Mouse (Mus musculus) liver, embryonic 16.5 days (tissue): Measurements from ENCODE around the gene Olfr630. TPM values are rescaled to one million over a fixed set of nuclear protein-coding genes. Genes with fewer than 3 reads are reported as not detected.
"Not testable (repeated sequence)": the region's sequence is repeated elsewhere in the genome, so short reads cannot be mapped to it uniquely, and the experiment has no call there.

Source experiments
- ATAC-seq: fragments of 200-750 bp; cut with Nextera tagmentation; 2 replicates; pipeline ENCODE4 v1.8.0; 2017; ENCODE audit warnings: low read depth, mild to moderate bottlenecking, moderate number of reproducible peaks, moderate library complexity
- H3K27ac ChIP-seq: fragments of 300-500 bp; sonication (generic); 2 replicates; pipeline ENCODE4 v1.5.1; 2014; ENCODE audit warnings: mild to moderate bottlenecking, low read length
- H3K27me3 ChIP-seq: fragments of 300-500 bp; sonication (generic); 2 replicates; pipeline ENCODE4 v1.6.1; 2014; ENCODE audit warnings: low read depth, low read length, mixed read lengths; ENCODE audit not compliant: control insufficient read depth, insufficient read depth
- H3K36me3 ChIP-seq: fragments of 300-500 bp; sonication (generic); 2 replicates; pipeline ENCODE4 v1.6.1; 2014; ENCODE audit warnings: mild to moderate bottlenecking; ENCODE audit not compliant: control insufficient read depth, insufficient read depth
- H3K4me1 ChIP-seq: fragments of 300-500 bp; sonication (generic); 2 replicates; pipeline ENCODE4 v1.6.1; 2014; ENCODE audit warnings: low read depth, low read length, mixed read lengths; ENCODE audit not compliant: control insufficient read depth
- H3K4me2 ChIP-seq: fragments of 300-500 bp; sonication (generic); 2 replicates; pipeline ENCODE4 v1.6.1; 2014; ENCODE audit warnings: low read depth, low read length, mixed read lengths
- H3K4me3 ChIP-seq: fragments of 300-500 bp; sonication (generic); 2 replicates; pipeline ENCODE4 v1.5.1; 2014; ENCODE audit warnings: low read depth, mild to moderate bottlenecking, low read length
- H3K9ac ChIP-seq: fragments of 300-500 bp; sonication (generic); 2 replicates; pipeline ENCODE4 v1.6.1; 2014; ENCODE audit warnings: low read depth, low read length
- H3K9me3 ChIP-seq: fragments of 300-500 bp; sonication (generic); replicated peaks from 2 replicates; pipeline ENCODE4 v1.6.1; 2016; ENCODE audit warnings: low read length; ENCODE audit not compliant: control insufficient read depth
- WGBS: fragments of 180-500 bp; shearing (Covaris S2); extraction: QIAGEN DNeasy Blood & Tissue Kit; methylation state at CpG from one replicate; pipeline ENCODE4 v1.1.7; 2014; ENCODE audit not compliant: insufficient replicate concordance; 5-methylcytosine and 5-hydroxymethylcytosine counted together
- polyA plus RNA-seq: library from polyadenylated mRNA; unstranded; fragments of >200 nt; fragmentation: Nextera tagmentation; extraction: Ambion mirVana; gene quantifications from 2 replicates; pipeline ENCODE4 v1.2.1, GENCODE M21; 2015

Gene Olfr630
- not detected in 2 replicates for polyA plus RNA-seq

- H3K9ac ChIP-seq: no peak within 1 kb of the TSS
- no peak within 1 kb of the TSS for H3K4me3 ChIP-seq
- no peaks in the 10 kb centered on the region for H3K27me3 ChIP-seq
- no peak within 1 kb of the TSS for H3K4me2 ChIP-seq
- H3K9me3 ChIP-seq: no peaks in the 10 kb centered on the region
- WGBS: 32% methylated on average over 2 of the region's 2 CpGs
- no peak for ATAC-seq
- no peaks in the 10 kb centered on the region for H3K4me1 ChIP-seq
- no peaks in the 10 kb centered on the region for H3K36me3 ChIP-seq
- H3K27ac ChIP-seq: no peak within 1 kb of the TSS
These were observed at the start of gene Olfr630 for GRCm38 (mm10) chr7:103757233-103757632. Gene Olfr630 (minus strand): TSS chr7:103757333.

- ATAC-seq: no peak
- Histone ChIP-seq H3K9me3 (no peaks in the 10 kb centered on the region), H3K27ac (peak overlapping the region; percentile 86), H3K27me3 (no peaks in the 10 kb centered on the region), H3K9ac (peak overlapping the region; percentile 54), H3K36me3 (no peaks in the 10 kb centered on the region), H3K4me1 (peaks cover 14% of the 10 kb centered on the region), H3K4me3 (no peak overlapping the region), H3K4me2 (no peak overlapping the region)
- 60% methylated on average over 1 of the region's 1 CpGs for WGBS
These were observed 49.7 kb upstream of the Olfr630 start for GRCm38 (mm10) chr7:103806856-103807255.

DNA sequence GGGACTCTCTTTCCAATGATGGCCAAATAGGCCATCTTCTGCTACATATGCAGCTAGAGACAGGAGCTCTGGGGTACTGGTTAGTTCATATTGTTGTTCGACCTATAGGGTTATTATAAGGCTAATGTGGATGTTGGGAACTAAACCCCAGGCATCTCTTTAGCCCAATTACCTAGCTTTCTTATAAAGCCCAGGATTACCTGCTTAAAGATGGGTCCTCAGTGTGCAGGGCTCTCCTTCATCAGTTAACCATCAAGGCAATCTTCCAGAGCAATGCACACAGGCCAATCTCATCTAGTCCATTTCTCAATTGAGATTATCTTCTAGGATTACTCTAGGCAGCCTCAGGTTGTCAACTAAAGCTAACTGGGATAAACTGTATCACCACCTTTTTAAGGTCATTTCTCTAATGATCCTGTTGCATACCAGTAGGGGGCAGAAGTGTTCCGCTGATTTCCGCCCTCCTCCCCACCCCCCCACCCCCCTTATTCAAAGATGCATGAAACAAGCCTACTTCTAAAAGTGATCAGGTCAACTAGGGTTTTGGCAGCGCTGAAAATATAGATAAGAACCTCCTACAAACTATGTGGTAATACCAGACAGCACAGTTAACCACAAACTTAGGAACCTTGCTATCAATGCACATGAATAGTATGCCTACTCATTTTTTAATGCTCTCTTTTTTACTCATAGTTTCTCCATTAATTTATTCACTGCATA lies 35.7 kb upstream of the Olfr630 start:
- 5% methylated on average over 4 of the region's 4 CpGs for WGBS

DNA sequence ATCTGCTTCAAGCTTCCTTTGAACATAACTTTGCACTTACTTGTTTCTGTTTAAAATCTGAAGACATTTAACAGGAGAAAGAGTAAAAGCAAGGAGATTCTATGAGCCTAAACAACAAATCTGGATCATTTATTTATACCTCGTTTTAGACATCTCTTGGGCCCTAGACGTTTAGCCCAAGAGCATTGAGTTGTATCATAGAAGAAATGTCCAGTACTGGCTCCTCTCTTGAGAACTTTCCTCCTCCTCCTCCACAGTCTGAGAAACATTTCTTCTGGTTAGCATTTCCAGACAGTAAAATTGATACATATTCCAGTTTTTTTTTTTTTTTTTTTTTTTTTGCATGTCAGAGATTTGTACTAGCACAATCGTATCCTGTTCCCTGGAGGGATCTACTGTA lies 34.6 kb upstream of the Olfr630 start, which contains the start of gene Olfr67:
TSS of gene Olfr67 (minus strand) at position 101 of the 400 bp plus-strand sequence.
- Histone ChIP-seq H3K4me1 (no peaks in the 10 kb centered on the region; the same call in 1 of the 2 replicates), H3K9ac (no peak within 1 kb of the TSS), H3K27ac (no peak within 1 kb of the TSS), H3K27me3 (no peaks in the 10 kb centered on the region), H3K9me3 (no peaks in the 10 kb centered on the region), H3K4me2 (no peak within 1 kb of the TSS), H3K36me3 (no peaks in the 10 kb centered on the region), H3K4me3 (no peak within 1 kb of the TSS)
- ATAC-seq: no peak
- WGBS: 48% methylated on average over 3 of the region's 3 CpGs

More for the DNA sequence above, 35.7 kb upstream of the Olfr630 start:
- H3K27me3 ChIP-seq: no peaks in the 10 kb centered on the region
- H3K4me2 ChIP-seq: no peak overlapping the region
- no peak overlapping the region for H3K4me3 ChIP-seq
- no peak overlapping the region for H3K27ac ChIP-seq
- ATAC-seq: peak; percentile 93
- H3K36me3 ChIP-seq: no peaks in the 10 kb centered on the region
- no peaks in the 10 kb centered on the region; the same call in 1 of the 2 replicates for H3K4me1 ChIP-seq
- no peak overlapping the region for H3K9ac ChIP-seq
- H3K9me3 ChIP-seq: no peaks in the 10 kb centered on the region

GRCm38 (mm10) chr7:103779598-103779997 lies 22.5 kb upstream of the Olfr630 start, which contains the start of gene Olfr68:
Gene Olfr68 (minus strand): TSS chr7:103779698.
- WGBS: 73% methylated on average over 3 of the region's 3 CpGs
- no peak for ATAC-seq
- no peak within 1 kb of the TSS for H3K27ac ChIP-seq
- no peak within 1 kb of the TSS for H3K4me2 ChIP-seq
- H3K36me3 ChIP-seq: no peaks in the 10 kb centered on the region
- no peaks in the 10 kb centered on the region for H3K4me1 ChIP-seq
- no peak within 1 kb of the TSS for H3K4me3 ChIP-seq
- no peaks in the 10 kb centered on the region for H3K9me3 ChIP-seq
- H3K27me3 ChIP-seq: no peaks in the 10 kb centered on the region
- no peak within 1 kb of the TSS for H3K9ac ChIP-seq

DNA sequence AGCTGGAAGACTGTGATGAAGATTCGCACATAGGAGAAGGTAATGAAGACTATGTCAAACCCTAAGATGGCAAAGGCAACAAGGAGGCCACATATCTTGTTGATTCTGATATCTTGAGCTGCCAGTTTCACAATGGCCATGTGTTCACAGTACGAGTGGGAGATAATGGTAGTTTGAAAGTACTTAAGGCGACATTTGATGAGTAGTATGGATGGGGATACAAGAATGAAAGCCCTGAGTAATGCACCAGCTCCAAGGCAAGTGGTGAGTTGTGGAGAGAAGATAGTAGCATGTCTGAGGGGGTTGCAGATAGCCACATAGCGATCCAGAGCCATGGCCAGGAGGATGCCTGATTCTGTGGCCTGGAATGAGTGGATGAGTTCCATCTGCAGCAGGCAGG lies 20.5 kb upstream of the Olfr630 start:
- not testable (repeated sequence) for H3K4me1 ChIP-seq, H3K9ac ChIP-seq, H3K36me3 ChIP-seq, H3K9me3 ChIP-seq, H3K27me3 ChIP-seq, H3K4me3 ChIP-seq, H3K4me2 ChIP-seq, H3K27ac ChIP-seq
- 48% methylated on average over 4 of the region's 4 CpGs for WGBS
- peak; percentile 76 for ATAC-seq

DNA sequence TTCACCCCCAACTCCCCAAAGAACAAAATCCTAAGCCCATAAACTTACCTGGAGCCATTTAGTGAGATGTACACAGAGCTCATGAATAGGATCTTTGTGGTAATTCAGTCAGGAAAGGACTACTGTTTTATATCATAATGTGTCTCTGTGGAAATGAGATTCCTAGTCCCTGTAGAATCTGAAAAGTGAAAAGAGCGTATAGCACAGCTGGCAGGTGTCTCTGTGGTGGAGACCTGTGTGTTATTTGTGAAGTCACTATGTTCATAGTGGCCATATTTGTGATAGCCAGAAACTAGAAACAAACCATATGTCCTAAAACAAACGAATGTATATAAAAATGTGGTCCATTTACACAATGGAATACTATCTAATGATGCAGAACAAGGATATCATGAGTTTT lies 14.4 kb upstream of the Olfr630 start, which contains the start of gene Olfr69:
TSS of gene Olfr69 (minus strand) at position 101 of the 400 bp plus-strand sequence.
- Histone ChIP-seq H3K36me3 (no peaks in the 10 kb centered on the region), H3K27me3 (no peaks in the 10 kb centered on the region), H3K9ac (no peak within 1 kb of the TSS), H3K4me1 (no peaks in the 10 kb centered on the region), H3K4me2 (no peak within 1 kb of the TSS), H3K4me3 (no peak within 1 kb of the TSS), H3K27ac (no peak within 1 kb of the TSS), H3K9me3 (no peaks in the 10 kb centered on the region)
- 66% methylated on average over 2 of the region's 2 CpGs for WGBS
- ATAC-seq: no peak

- ATAC-seq: peak; percentile 47
- not testable (repeated sequence) for H3K27me3 ChIP-seq, H3K27ac ChIP-seq, H3K4me2 ChIP-seq, H3K9me3 ChIP-seq, H3K4me3 ChIP-seq, H3K36me3 ChIP-seq, H3K9ac ChIP-seq, H3K4me1 ChIP-seq
- 24% methylated on average over 3 of the region's 6 CpGs for WGBS
These were observed 10.6 kb upstream of the Olfr630 start for GRCm38 (mm10) chr7:103767687-103768086.

DNA sequence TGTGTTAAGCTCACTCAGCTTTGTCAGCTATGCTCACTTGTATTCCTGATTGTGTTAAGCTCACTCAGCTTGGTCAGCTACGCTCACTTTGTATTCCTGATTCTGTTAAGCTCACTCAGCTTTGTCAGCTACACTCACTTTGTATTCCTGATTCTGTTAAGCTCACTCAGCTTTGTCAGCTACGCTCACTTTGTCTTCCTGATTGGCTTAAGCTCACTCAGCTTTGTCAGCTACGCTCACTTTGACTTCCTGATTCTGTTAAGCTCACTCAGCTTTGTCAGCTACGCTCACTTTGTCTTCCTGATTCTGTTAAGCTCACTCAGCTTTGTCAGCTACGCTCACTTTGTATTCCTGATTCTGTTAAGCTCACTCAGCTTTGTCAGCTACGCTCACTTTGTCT lies 5.1 kb upstream of the Olfr630 start:
- not testable (repeated sequence) for H3K36me3 ChIP-seq, H3K9me3 ChIP-seq, H3K9ac ChIP-seq, ATAC-seq, H3K4me3 ChIP-seq, H3K27ac ChIP-seq, H3K4me2 ChIP-seq, H3K4me1 ChIP-seq, H3K27me3 ChIP-seq
- 24% methylated on average over 6 of the region's 6 CpGs for WGBS
